Mouse (Mus musculus): ENCODE data around the gene Gm10644. TPM values are rescaled to one million over a fixed set of nuclear protein-coding genes. Genes with fewer than 3 reads are reported as not detected.

The Gm10644 gene
- polyA plus RNA-seq (2015; fragmentation: Nextera tagmentation; extraction: Ambion mirVana), result 0.42 and 0.53 TPM in 2 replicates

GRCm38 (mm10) chr8:83955106-83955957, at the start of gene Gm10644, which contains the start of gene Asf1b:
Gene Gm10644, minus strand, starts transcription at chr8:83955205.
Gene Asf1b, plus strand, starts transcription at chr8:83955507.
- under 1% methylated on average over 75 of the region's 75 CpGs for WGBS
- Histone ChIP-seq H3K4me3 (replicated peaks) (peak within 1 kb of the TSS; percentile 68), H3K4me2 (peak within 1 kb of the TSS; percentile 91), H3K9ac (peak within 1 kb of the TSS; percentile 53; the same call in 1 of the 2 replicates), H3K36me3 (no peaks in the 10 kb centered on the region), H3K4me1 (peaks cover 12% of the 10 kb centered on the region), H3K27me3 (replicated peaks) (no peaks in the 10 kb centered on the region), H3K9me3 (no peaks in the 10 kb centered on the region), H3K27ac (no peak within 1 kb of the TSS)
- ATAC-seq (ENCODE audit: insufficient read depth, low FRiP score, low read depth), result peak; percentile 99

DNA sequence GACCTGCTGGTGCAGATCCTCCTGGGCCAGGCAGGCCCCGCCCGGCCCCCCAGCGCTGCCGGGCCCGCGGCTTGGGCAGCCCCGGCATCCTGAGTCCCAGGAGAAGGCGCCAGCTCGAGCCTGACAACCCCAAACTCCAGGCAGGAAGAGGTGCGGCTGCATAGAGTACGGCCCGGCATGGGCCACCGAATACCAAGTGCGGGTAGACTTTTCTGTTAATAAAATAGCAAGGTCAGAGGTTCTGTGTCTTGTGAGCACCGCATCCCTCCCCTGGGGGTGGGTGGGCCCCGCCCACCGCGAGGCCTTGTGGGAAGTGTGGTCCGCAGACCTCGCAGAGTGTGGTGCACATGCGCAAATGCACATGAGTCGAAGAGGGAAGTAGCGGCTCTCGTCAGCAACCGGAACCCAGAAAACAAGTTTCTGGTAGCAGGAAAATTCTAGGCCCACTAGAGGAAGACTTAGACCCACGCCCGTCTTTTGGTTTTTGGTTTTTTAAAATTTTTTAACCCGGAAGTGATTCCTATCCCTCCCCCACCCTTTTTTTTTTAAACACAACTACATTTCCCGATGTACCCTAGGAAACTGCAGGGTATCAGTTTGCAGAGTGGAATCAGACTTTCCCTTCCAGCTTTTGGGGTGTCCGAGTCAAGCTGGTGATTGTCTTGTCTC, 49.7 kb upstream of the Gm10644 start:
- peak; percentile 86 for ATAC-seq (ENCODE audit: insufficient read depth, low FRiP score, low read depth)
- peak overlapping the region; percentile 24; the same call in 1 of the 2 replicates for H3K9ac ChIP-seq
- H3K27ac ChIP-seq, result peak overlapping the region; percentile 89
- H3K4me1 ChIP-seq, result peaks cover 21% of the 10 kb centered on the region
- H3K4me2 ChIP-seq, result peak overlapping the region; percentile 85
- H3K4me3 ChIP-seq (replicated peaks), result peak overlapping the region; percentile 58
- H3K36me3 ChIP-seq, result peaks cover 17% of the 10 kb centered on the region
- WGBS, result under 1% methylated on average over 30 of the region's 30 CpGs
- H3K27me3 ChIP-seq (replicated peaks), result no peaks in the 10 kb centered on the region
- H3K9me3 ChIP-seq, result no peaks in the 10 kb centered on the region

GRCm38 (mm10) chr8:84003612-84004246, 48.7 kb upstream of the Gm10644 start:
- no peaks in the 10 kb centered on the region for H3K27me3 ChIP-seq (replicated peaks)
- H3K36me3 ChIP-seq, result peaks cover 20% of the 10 kb centered on the region
- peak overlapping the region; percentile 58 for H3K4me3 ChIP-seq (replicated peaks)
- peaks cover 31% of the 10 kb centered on the region for H3K4me1 ChIP-seq
- WGBS, result 75% methylated on average over 6 of the region's 6 CpGs
- no peak overlapping the region for H3K9ac ChIP-seq
- H3K27ac ChIP-seq, result no peak overlapping the region
- H3K4me2 ChIP-seq, result peak overlapping the region; percentile 85
- H3K9me3 ChIP-seq, result no peaks in the 10 kb centered on the region
- ATAC-seq (ENCODE audit: insufficient read depth, low FRiP score, low read depth), result no peak

GRCm38 (mm10) chr8:84002957-84003611, 48.1 kb upstream of the Gm10644 start:
- peaks cover 20% of the 10 kb centered on the region for H3K36me3 ChIP-seq
- no peaks in the 10 kb centered on the region for H3K9me3 ChIP-seq
- peaks cover 32% of the 10 kb centered on the region for H3K4me1 ChIP-seq
- H3K4me2 ChIP-seq, result no peak overlapping the region
- H3K27me3 ChIP-seq (replicated peaks), result no peaks in the 10 kb centered on the region
- H3K27ac ChIP-seq, result no peak overlapping the region
- WGBS, result 65% methylated on average over 12 of the region's 12 CpGs
- H3K9ac ChIP-seq, result no peak overlapping the region
- no peak for ATAC-seq (ENCODE audit: insufficient read depth, low FRiP score, low read depth)
- no peak overlapping the region for H3K4me3 ChIP-seq (replicated peaks)

DNA sequence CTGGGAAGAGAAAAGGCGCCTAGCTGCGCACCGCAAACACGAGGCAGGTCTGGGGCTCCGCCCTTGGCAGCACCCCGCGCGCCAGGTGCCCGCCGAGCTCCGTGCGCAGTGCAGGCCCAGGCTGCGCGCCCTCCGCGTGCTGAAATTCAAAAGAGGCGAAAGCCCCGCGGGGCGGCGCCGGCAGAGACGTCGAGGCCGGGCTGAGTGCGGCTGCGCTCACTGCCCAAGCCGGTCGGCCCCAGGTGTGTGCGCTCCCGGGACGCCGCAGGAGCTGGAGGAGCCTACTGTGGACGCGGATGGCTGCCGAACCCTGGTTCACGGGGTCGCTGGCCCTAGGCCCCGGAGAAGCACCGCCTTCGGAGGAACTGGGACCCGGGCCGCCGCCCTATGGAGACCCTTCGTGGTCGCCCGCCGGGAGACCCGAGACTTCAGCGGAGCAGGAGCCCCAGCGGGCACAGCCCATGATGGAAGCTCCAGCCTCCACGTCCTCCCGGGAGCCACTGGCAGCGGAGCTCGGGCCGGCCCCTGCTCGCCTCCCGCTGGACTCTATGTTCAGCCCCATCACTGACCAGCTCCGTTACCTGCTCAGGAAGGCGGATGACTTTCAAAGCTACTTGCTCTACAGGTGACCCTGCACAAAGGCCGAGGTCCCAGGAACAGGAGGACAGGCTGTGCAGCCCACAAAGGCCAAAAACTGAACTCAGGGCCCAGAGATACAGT, 46.4 kb upstream of the Gm10644 start, which contains the start of gene 1700067K01Rik:
Gene 1700067K01Rik (plus strand): TSS at position 222 of the 720 bp plus-strand sequence.
- H3K4me2 ChIP-seq, result peak within 1 kb of the TSS; percentile 21
- no peak for ATAC-seq (ENCODE audit: insufficient read depth, low FRiP score, low read depth)
- no peaks in the 10 kb centered on the region for H3K27me3 ChIP-seq (replicated peaks)
- peaks cover 20% of the 10 kb centered on the region for H3K36me3 ChIP-seq
- no peak within 1 kb of the TSS for H3K27ac ChIP-seq
- peaks cover 32% of the 10 kb centered on the region for H3K4me1 ChIP-seq
- H3K9ac ChIP-seq, result no peak within 1 kb of the TSS
- peak within 1 kb of the TSS; percentile 6; the same call in 1 of the 2 replicates for H3K4me3 ChIP-seq (replicated peaks)
- no peaks in the 10 kb centered on the region for H3K9me3 ChIP-seq
- 47% methylated on average over 61 of the region's 61 CpGs for WGBS

- 85% methylated on average over 2 of the region's 2 CpGs for WGBS
- H3K4me3 ChIP-seq (replicated peaks), result no peak overlapping the region
- no peak overlapping the region for H3K9ac ChIP-seq
- peaks cover 20% of the 10 kb centered on the region for H3K36me3 ChIP-seq
- H3K27me3 ChIP-seq (replicated peaks), result no peaks in the 10 kb centered on the region
- no peak for ATAC-seq (ENCODE audit: insufficient read depth, low FRiP score, low read depth)
- 0 out of 2 replicates have a peak overlapping the region, but pooled peaks have one; percentile 91 for H3K4me2 ChIP-seq
- H3K9me3 ChIP-seq, result no peaks in the 10 kb centered on the region
- H3K4me1 ChIP-seq, result peaks cover 29% of the 10 kb centered on the region
- H3K27ac ChIP-seq, result no peak overlapping the region
Measured at GRCm38 (mm10) chr8:83999825-84000224, 44.8 kb upstream of the Gm10644 start.

DNA sequence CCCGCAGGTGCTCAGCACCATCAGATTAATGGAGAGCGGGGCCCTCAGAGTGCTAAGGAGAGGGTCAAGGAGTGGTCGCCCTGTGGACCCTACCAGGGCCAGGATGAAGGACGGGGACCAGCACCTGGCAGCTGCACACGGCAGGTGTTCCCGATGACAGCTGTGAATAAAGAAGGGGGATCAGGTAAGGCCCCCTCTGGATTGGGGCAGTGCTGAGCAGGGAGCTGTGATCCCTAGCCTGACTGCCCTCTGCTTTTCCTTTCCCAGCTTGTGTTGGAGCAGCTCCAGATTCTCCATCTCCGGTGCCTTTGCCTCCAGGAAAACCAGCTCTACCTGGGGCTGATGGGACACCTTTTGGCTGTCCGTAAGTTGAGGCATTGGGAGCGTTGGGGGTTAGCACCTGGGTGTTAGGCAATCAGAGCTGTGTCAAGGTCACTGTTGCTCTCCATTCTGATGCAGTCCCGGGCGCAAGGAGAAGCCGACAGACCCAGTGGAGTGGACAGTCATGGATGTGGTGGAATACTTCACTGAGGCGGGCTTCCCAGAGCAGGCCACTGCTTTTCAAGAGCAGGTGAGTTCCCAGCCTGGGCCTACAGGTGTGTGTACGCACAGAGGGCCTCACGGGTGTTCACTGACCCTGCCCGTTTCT, 44.2 kb upstream of the Gm10644 start:
- H3K27ac ChIP-seq, result 0 out of 2 replicates have a peak overlapping the region, but pooled peaks have one; percentile 90
- WGBS, result 59% methylated on average over 16 of the region's 16 CpGs
- H3K4me2 ChIP-seq, result peak overlapping the region; percentile 91
- no peak for ATAC-seq (ENCODE audit: insufficient read depth, low FRiP score, low read depth)
- peaks cover 20% of the 10 kb centered on the region for H3K36me3 ChIP-seq
- no peaks in the 10 kb centered on the region for H3K27me3 ChIP-seq (replicated peaks)
- no peaks in the 10 kb centered on the region for H3K9me3 ChIP-seq
- H3K9ac ChIP-seq, result 0 out of 2 replicates have a peak overlapping the region, but pooled peaks have one; percentile 63
- peaks cover 26% of the 10 kb centered on the region for H3K4me1 ChIP-seq
- peak overlapping the region; percentile 78 for H3K4me3 ChIP-seq (replicated peaks)

- H3K27ac ChIP-seq, result peak overlapping the region; percentile 90
- no peaks in the 10 kb centered on the region for H3K9me3 ChIP-seq
- H3K36me3 ChIP-seq, result peaks cover 24% of the 10 kb centered on the region
- H3K4me1 ChIP-seq, result peaks cover 25% of the 10 kb centered on the region
- peak overlapping the region; percentile 63 for H3K9ac ChIP-seq
- H3K4me3 ChIP-seq (replicated peaks), result peak overlapping the region; percentile 78
- 1% methylated on average over 81 of the region's 92 CpGs for WGBS
- no peaks in the 10 kb centered on the region for H3K27me3 ChIP-seq (replicated peaks)
- H3K4me2 ChIP-seq, result peak overlapping the region; percentile 91
- no peak for ATAC-seq (ENCODE audit: insufficient read depth, low FRiP score, low read depth)
Measured at GRCm38 (mm10) chr8:83998231-83999056, 43.4 kb upstream of the Gm10644 start.

GRCm38 (mm10) chr8:83997511-83998141, 42.6 kb upstream of the Gm10644 start, which contains the start of gene Samd1:
Gene Samd1, plus strand, starts transcription at chr8:83997672.
- Histone ChIP-seq H3K27ac (peak within 1 kb of the TSS; percentile 98), H3K36me3 (peaks cover 26% of the 10 kb centered on the region), H3K27me3 (replicated peaks) (no peaks in the 10 kb centered on the region), H3K4me3 (replicated peaks) (peak within 1 kb of the TSS; percentile 84), H3K9ac (peak within 1 kb of the TSS; percentile 82), H3K4me2 (peak within 1 kb of the TSS; percentile 91), H3K4me1 (peaks cover 21% of the 10 kb centered on the region), H3K9me3 (no peaks in the 10 kb centered on the region)
- under 1% methylated on average over 30 of the region's 112 CpGs for WGBS
- no peak for ATAC-seq (ENCODE audit: insufficient read depth, low FRiP score, low read depth)
